Mouse (Mus musculus): Measurements from ENCODE around the gene Psap. TPM values are rescaled to one million over a fixed set of nuclear protein-coding genes. Genes with fewer than 3 reads are reported as not detected.

Gene Psap
- polyA plus RNA-seq, 1 experiment from 2014 or later: 63.6 TPM

DNA sequence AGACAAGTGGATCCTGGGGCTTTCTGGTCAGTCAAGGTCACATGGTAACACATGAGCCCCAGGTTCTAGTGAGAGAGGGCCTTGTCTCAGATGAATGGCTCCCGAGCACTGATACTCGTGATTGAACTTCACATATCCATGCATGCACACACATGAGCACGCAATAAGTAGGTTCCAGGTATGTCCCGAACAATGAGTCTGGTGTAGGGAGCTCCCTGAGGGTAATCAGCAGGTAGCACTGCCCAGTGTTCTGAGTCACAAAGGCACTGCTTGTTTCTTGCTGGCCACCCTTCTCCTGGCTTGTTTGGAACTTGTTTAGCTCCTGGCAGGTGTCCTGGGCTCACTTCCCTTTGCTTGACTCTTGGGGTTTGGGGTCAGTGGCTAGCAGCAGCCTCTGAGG, 9.7 kb downstream of the Psap start:
- DNase-seq (ENCODE audit: low spot score) (no peak), ATAC-seq (replicated peaks; ENCODE audit: low FRiP score) (no peak)
- H3K4me2 ChIP-seq (ENCODE audit: low read depth, low read length, severe bottlenecking): no peak overlapping the region
- no peak overlapping the region for H3K9ac ChIP-seq (ENCODE audit: low read length)
- no peak overlapping the region for H3K4me3 ChIP-seq (ENCODE audit: low read depth, low read length)
- no peaks in the 10 kb centered on the region for H3K36me3 ChIP-seq (ENCODE audit: control insufficient read depth, insufficient read depth, low read length)
- H3K27ac ChIP-seq (ENCODE audit: low read depth, low read length): no peak overlapping the region
- H3K4me1 ChIP-seq (replicated peaks; ENCODE audit: control insufficient read depth, insufficient read depth, low read length): peaks cover 28% of the 10 kb centered on the region
- no peaks in the 10 kb centered on the region for H3K27me3 ChIP-seq (ENCODE audit: control insufficient read depth, insufficient read depth, low read length)
- H3K9me3 ChIP-seq (ENCODE audit: control insufficient read depth, low read length): no peaks in the 10 kb centered on the region
- WGBS: 87% methylated on average over 4 of the region's 4 CpGs

DNA sequence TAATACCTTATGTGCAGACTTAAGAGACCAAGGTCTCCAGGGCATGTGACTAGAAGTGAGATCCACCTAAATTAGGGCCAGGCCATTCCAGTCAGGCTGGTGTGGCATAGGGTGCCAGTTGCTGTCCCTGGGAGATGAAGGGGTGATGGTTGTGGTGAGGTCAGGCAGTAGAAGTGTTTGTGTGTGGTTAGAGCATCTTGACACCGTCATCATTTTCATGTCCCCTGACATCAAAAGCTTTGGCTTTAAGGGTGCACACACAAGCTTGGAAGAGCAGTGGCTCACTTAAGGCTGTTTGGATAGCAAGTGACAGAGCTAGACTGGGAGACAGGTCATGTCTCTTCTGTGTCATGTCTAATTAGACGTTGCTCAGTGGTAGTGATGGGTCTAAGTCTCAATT, 10.3 kb downstream of the Psap start:
- Histone ChIP-seq H3K4me3 (ENCODE audit: low read depth, low read length) (no peak overlapping the region), H3K27me3 (ENCODE audit: control insufficient read depth, insufficient read depth, low read length) (no peaks in the 10 kb centered on the region), H3K36me3 (ENCODE audit: control insufficient read depth, insufficient read depth, low read length) (no peaks in the 10 kb centered on the region), H3K4me2 (ENCODE audit: low read depth, low read length, severe bottlenecking) (no peak overlapping the region), H3K9ac (ENCODE audit: low read length) (no peak overlapping the region), H3K4me1 (replicated peaks; ENCODE audit: control insufficient read depth, insufficient read depth, low read length) (peaks cover 26% of the 10 kb centered on the region), H3K9me3 (ENCODE audit: control insufficient read depth, low read length) (no peaks in the 10 kb centered on the region), H3K27ac (ENCODE audit: low read depth, low read length) (no peak overlapping the region)
- no peak for ATAC-seq (replicated peaks; ENCODE audit: low FRiP score)
- 90% methylated on average over 2 of the region's 2 CpGs for WGBS
- DNase-seq (ENCODE audit: low spot score): no peak

DNA sequence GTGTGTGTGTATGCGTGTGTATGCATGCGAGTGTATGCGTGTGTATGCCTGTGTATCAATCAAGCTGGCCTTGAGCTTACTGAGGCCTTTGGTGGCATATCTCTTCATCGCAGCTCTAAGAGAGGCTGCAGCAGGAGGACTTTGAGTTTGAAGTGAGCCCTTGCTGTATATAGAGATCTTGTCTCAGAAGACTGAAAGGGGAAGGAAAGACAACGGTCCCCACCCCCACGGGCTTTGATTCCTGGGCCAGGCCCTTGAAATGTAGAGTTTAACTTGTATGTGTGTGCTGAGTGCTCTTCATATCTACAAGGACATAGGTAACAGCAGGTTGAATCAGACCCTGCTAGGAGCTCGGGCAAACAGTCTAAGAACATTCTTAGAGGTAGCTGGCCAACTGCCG, 11.8 kb downstream of the Psap start:
- Histone ChIP-seq H3K36me3 (ENCODE audit: control insufficient read depth, insufficient read depth, low read length) (0 out of 2 replicates have a peak, but pooled peaks cover 4% of the 10 kb centered on the region), H3K4me2 (ENCODE audit: low read depth, low read length, severe bottlenecking) (no peak overlapping the region), H3K4me3 (ENCODE audit: low read depth, low read length) (no peak overlapping the region), H3K27me3 (ENCODE audit: control insufficient read depth, insufficient read depth, low read length) (no peaks in the 10 kb centered on the region), H3K9me3 (ENCODE audit: control insufficient read depth, low read length) (no peaks in the 10 kb centered on the region), H3K27ac (ENCODE audit: low read depth, low read length) (no peak overlapping the region), H3K9ac (ENCODE audit: low read length) (no peak overlapping the region), H3K4me1 (replicated peaks; ENCODE audit: control insufficient read depth, insufficient read depth, low read length) (peaks cover 21% of the 10 kb centered on the region)
- no peak for DNase-seq (ENCODE audit: low spot score)
- 92% methylated on average over 8 of the region's 8 CpGs for WGBS
- ATAC-seq (replicated peaks; ENCODE audit: low FRiP score): no peak

DNA sequence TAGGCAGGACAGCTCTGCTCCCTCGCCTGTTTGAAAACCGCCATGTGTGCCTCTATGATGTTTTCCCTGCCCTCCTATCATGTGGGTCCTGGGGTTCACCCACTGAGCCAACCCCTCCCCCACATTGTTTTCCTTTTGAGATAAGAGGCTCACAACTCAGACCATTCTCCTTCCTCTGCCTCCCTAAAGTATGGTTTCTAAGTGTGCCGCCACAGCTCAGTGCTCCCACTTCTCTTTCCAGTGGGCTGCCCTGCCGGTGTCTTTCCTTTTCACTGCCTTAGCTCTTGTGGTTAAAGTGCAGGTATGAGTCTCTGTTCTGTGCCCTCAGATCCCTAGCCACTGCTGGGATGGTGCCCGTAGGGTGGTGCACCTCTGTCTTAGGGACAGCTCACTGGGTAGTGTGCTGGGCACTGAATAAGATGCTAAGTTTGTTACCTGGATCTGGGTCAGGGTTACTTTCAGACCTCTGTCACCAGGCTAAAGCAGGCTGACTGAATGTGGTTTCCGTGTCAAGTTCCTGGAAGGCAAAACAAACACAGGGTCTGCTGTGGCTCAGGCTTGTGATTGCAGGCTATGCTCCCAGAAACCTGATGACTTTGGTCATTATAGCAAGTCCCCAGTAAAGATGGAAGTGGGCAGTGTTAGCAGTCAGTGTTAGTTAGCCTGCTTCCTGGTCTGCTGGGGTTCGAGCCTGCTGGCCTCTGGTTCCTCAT, 12.8 kb downstream of the Psap start:
- H3K27me3 ChIP-seq (ENCODE audit: control insufficient read depth, insufficient read depth, low read length): no peaks in the 10 kb centered on the region
- no peak overlapping the region for H3K27ac ChIP-seq (ENCODE audit: low read depth, low read length)
- WGBS: 73% methylated on average over 7 of the region's 7 CpGs
- peaks cover 4% of the 10 kb centered on the region; the same call in 1 of the 2 replicates for H3K36me3 ChIP-seq (ENCODE audit: control insufficient read depth, insufficient read depth, low read length)
- peaks cover 14% of the 10 kb centered on the region for H3K4me1 ChIP-seq (replicated peaks; ENCODE audit: control insufficient read depth, insufficient read depth, low read length)
- ATAC-seq (replicated peaks; ENCODE audit: low FRiP score) (no peak), DNase-seq (ENCODE audit: low spot score) (no peak)
- no peak overlapping the region for H3K4me3 ChIP-seq (ENCODE audit: low read depth, low read length)
- H3K9ac ChIP-seq (ENCODE audit: low read length): no peak overlapping the region
- H3K9me3 ChIP-seq (ENCODE audit: control insufficient read depth, low read length): no peaks in the 10 kb centered on the region
- no peak overlapping the region for H3K4me2 ChIP-seq (ENCODE audit: low read depth, low read length, severe bottlenecking)

DNA sequence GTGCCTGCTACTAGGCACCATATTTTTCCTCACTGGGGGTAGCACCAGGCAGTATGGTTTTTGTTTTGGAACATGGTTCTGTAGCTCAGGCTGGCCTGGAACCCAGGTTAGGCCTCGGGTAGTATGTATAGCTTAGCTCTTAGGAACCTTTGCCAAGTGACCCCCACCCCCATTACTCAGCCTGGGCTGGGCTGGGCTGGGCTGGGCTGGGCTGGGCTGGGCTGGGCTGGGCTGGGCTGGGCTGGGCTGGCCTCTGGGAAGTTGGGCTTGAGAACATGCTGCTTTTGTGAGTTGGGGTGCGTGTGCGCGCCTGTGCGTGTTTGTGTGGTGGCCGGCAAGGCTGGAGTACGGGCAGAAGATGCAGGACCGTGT, 13.3 kb downstream of the Psap start:
- Histone ChIP-seq H3K27ac (ENCODE audit: low read depth, low read length) (no peak overlapping the region), H3K4me2 (ENCODE audit: low read depth, low read length, severe bottlenecking) (no peak overlapping the region), H3K27me3 (ENCODE audit: control insufficient read depth, insufficient read depth, low read length) (no peaks in the 10 kb centered on the region), H3K4me3 (ENCODE audit: low read depth, low read length) (no peak overlapping the region), H3K36me3 (ENCODE audit: control insufficient read depth, insufficient read depth, low read length) (peaks cover 10% of the 10 kb centered on the region; the same call in 1 of the 2 replicates), H3K9me3 (ENCODE audit: control insufficient read depth, low read length) (no peaks in the 10 kb centered on the region), H3K4me1 (replicated peaks; ENCODE audit: control insufficient read depth, insufficient read depth, low read length) (peaks cover 10% of the 10 kb centered on the region), H3K9ac (ENCODE audit: low read length) (no peak overlapping the region)
- WGBS: 89% methylated on average over 8 of the region's 8 CpGs
- DNase-seq (ENCODE audit: low spot score) (no peak), ATAC-seq (replicated peaks; ENCODE audit: low FRiP score) (no peak)

DNA sequence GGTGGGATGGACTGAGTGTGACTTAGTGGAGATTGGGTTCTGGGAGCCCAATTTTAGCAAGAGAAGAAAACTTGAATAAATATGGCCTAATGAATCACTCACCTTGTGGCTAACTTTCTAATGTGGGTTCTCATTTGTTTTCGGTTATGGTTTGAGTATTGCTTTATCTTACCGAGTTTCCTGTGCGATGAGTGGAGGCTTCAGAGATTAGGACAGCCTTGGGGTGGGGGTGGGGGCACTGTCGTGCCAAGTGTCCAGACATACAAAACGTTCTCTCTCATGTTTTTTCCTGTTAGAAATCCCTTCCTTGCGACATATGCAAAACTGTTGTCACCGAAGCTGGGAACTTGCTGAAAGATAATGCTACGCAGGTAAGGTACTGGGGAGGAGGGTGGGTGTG, 14.8 kb downstream of the Psap start:
- Histone ChIP-seq H3K4me2 (ENCODE audit: low read depth, low read length, severe bottlenecking) (no peak overlapping the region), H3K27me3 (ENCODE audit: control insufficient read depth, insufficient read depth, low read length) (no peaks in the 10 kb centered on the region), H3K36me3 (ENCODE audit: control insufficient read depth, insufficient read depth, low read length) (peaks cover 10% of the 10 kb centered on the region; the same call in 1 of the 2 replicates), H3K4me3 (ENCODE audit: low read depth, low read length) (no peak overlapping the region), H3K4me1 (replicated peaks; ENCODE audit: control insufficient read depth, insufficient read depth, low read length) (0 out of 2 replicates have a peak, but pooled peaks cover 1% of the 10 kb centered on the region), H3K9ac (ENCODE audit: low read length) (no peak overlapping the region), H3K27ac (ENCODE audit: low read depth, low read length) (no peak overlapping the region), H3K9me3 (ENCODE audit: control insufficient read depth, low read length) (no peaks in the 10 kb centered on the region)
- ATAC-seq (replicated peaks; ENCODE audit: low FRiP score) (no peak), DNase-seq (ENCODE audit: low spot score) (no peak)
- WGBS: 96% methylated on average over 8 of the region's 8 CpGs

DNA sequence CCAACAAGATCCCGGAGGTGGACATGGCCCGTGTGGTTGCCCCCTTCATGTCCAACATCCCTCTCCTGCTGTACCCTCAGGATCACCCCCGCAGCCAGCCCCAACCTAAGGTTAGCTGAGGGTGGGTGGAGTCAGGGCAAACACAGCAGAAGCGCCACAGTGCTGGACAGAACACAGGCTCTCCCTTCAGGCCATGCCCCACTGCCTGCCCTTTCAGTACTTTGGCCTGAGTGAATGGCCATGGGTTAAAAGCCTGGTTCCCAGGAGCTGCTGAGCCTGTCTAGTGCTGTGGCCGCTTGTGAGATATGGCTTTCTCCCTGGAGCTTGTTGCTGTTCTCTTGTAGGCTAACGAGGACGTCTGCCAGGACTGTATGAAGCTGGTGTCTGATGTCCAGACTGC, 17.2 kb downstream of the Psap start:
- Histone ChIP-seq H3K4me2 (ENCODE audit: low read depth, low read length, severe bottlenecking) (no peak overlapping the region), H3K36me3 (ENCODE audit: control insufficient read depth, insufficient read depth, low read length) (peaks cover 14% of the 10 kb centered on the region), H3K4me3 (ENCODE audit: low read depth, low read length) (no peak overlapping the region), H3K9me3 (ENCODE audit: control insufficient read depth, low read length) (no peaks in the 10 kb centered on the region), H3K4me1 (replicated peaks; ENCODE audit: control insufficient read depth, insufficient read depth, low read length) (no peaks in the 10 kb centered on the region), H3K27ac (ENCODE audit: low read depth, low read length) (no peak overlapping the region), H3K9ac (ENCODE audit: low read length) (no peak overlapping the region), H3K27me3 (ENCODE audit: control insufficient read depth, insufficient read depth, low read length) (no peaks in the 10 kb centered on the region)
- 90% methylated on average over 7 of the region's 7 CpGs for WGBS
- ATAC-seq (replicated peaks; ENCODE audit: low FRiP score): no peak
- DNase-seq (ENCODE audit: low spot score): no peak

DNA sequence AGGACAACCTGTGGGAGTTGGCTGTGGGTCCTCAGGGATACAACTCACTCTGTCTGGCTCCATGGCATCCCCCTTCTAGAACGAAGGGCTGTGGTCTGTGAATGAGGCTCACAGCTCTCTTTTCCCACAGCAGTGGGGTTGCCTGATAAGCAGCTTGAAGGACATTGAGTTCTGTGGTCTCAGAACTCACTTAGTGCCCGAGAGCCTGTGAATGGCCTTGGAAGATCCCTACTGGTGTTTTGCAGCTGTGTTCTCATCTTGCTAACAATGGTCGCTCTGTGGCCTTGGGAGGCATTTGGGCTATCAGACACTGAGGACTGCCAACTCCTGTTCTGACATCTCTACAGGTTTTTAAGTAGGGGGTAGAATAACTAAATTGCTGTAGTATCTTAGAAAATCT, 17.9 kb downstream of the Psap start:
- no peak for DNase-seq (ENCODE audit: low spot score)
- H3K27me3 ChIP-seq (ENCODE audit: control insufficient read depth, insufficient read depth, low read length): no peaks in the 10 kb centered on the region
- H3K4me3 ChIP-seq (ENCODE audit: low read depth, low read length): no peak overlapping the region
- no peaks in the 10 kb centered on the region for H3K9me3 ChIP-seq (ENCODE audit: control insufficient read depth, low read length)
- H3K4me2 ChIP-seq (ENCODE audit: low read depth, low read length, severe bottlenecking): no peak overlapping the region
- no peaks in the 10 kb centered on the region for H3K4me1 ChIP-seq (replicated peaks; ENCODE audit: control insufficient read depth, insufficient read depth, low read length)
- no peak for ATAC-seq (replicated peaks; ENCODE audit: low FRiP score)
- peaks cover 14% of the 10 kb centered on the region for H3K36me3 ChIP-seq (ENCODE audit: control insufficient read depth, insufficient read depth, low read length)
- 96% methylated on average over 3 of the region's 3 CpGs for WGBS
- H3K9ac ChIP-seq (ENCODE audit: low read length): no peak overlapping the region
- no peak overlapping the region for H3K27ac ChIP-seq (ENCODE audit: low read depth, low read length)

DNA sequence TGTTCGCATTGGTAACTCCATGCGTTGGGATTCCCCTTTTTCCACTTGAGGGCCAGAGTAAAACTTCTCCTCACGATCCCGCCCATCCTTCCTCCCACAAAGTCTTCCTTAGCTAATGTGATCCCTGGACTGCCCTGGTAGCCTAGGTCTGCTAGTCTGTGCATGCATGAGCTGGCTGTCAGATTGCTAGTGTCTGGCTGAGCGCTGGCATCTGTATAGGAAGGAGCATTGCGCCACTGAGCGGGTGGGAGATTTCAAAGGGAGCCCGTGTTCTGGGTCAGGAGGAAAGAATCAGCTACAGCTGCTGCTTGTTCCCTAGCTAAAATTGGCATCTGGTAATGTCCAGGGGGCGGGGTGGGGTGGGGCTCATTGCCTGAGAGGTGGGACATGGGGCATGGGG, 18.6 kb downstream of the Psap start:
- H3K27me3 ChIP-seq (ENCODE audit: control insufficient read depth, insufficient read depth, low read length): no peaks in the 10 kb centered on the region
- H3K9me3 ChIP-seq (ENCODE audit: control insufficient read depth, low read length): no peaks in the 10 kb centered on the region
- ATAC-seq (replicated peaks; ENCODE audit: low FRiP score) (no peak), DNase-seq (ENCODE audit: low spot score) (no peak)
- no peak overlapping the region for H3K27ac ChIP-seq (ENCODE audit: low read depth, low read length)
- 81% methylated on average over 9 of the region's 9 CpGs for WGBS
- no peak overlapping the region for H3K9ac ChIP-seq (ENCODE audit: low read length)
- no peak overlapping the region for H3K4me2 ChIP-seq (ENCODE audit: low read depth, low read length, severe bottlenecking)
- peaks cover 20% of the 10 kb centered on the region for H3K36me3 ChIP-seq (ENCODE audit: control insufficient read depth, insufficient read depth, low read length)
- no peaks in the 10 kb centered on the region for H3K4me1 ChIP-seq (replicated peaks; ENCODE audit: control insufficient read depth, insufficient read depth, low read length)
- H3K4me3 ChIP-seq (ENCODE audit: low read depth, low read length): no peak overlapping the region
